In genomic region chr13:108043431-108044221, GRCm38 (mm10) we compare ENCODE assay signal across 7 mouse cellular contexts. TPM values are rescaled to one million over a fixed set of nuclear protein-coding genes. Genes with fewer than 3 reads are reported as not detected.
DNase-seq lines count a peak whose midpoint lies in the region; ATAC-seq and TF ChIP-seq lines count a peak whose summit lies in the region.

No protein-coding gene starts in this region.

- no peak for TF ChIP-seq CTCF in C2C12 (IDR thresholded peaks at IDR 0.05; ENCODE audit: control insufficient read depth, insufficient read depth, insufficient read length)
- peak in 1 of 3 experiments; percentile 17; a peak in 1 of 6 replicates for TF ChIP-seq CTCF in MEL (IDR thresholded peaks at IDR 0.05 in 2 of 3, conservative IDR thresholded peaks at IDR 0.05 in 1 of 3; ENCODE audit: control insufficient read depth in 1 of 3, insufficient read depth in 1 of 3, low read depth in 2 of 3, low read length in 3 of 3, poor library complexity in 1 of 3, severe bottlenecking in 1 of 3)

- peak overlapping the region; percentile 65 for H3K4me2 ChIP-seq in heart, embryonic 16.5 days (ENCODE audit: low read depth, low read length)

- peak overlapping the region; percentile 94 for H3K9ac ChIP-seq in MEL (ENCODE audit: control insufficient read depth, low read depth, low read length, poor library complexity, severe bottlenecking)
- H3K9ac ChIP-seq in heart, embryonic 16.5 days (ENCODE audit: low read length): peak overlapping the region; percentile 98

- H3K27me3 ChIP-seq in C2C12 (ENCODE audit: control insufficient read depth, insufficient read depth, insufficient read length) (no peaks in the 10 kb centered on the region), MEL (ENCODE audit: control insufficient read depth in 1 of 2, insufficient read depth in 2 of 2, low read length in 2 of 2) (no peaks in the 10 kb centered on the region)
- H3K27me3 ChIP-seq in heart, embryonic 16.5 days (ENCODE audit: control insufficient read depth, insufficient read depth, low read length): no peaks in the 10 kb centered on the region

- no peaks in the 10 kb centered on the region for H3K36me3 ChIP-seq in C2C12 (ENCODE audit: control insufficient read depth, insufficient read depth)
- peaks cover 5 to 60% of the 10 kb centered on the region in 2 experiments; a peak in 3 of 4 replicates for H3K36me3 ChIP-seq in MEL (ENCODE audit: control insufficient read depth in 1 of 2, insufficient read depth in 2 of 2, low read length in 2 of 2)
- H3K36me3 ChIP-seq in heart, embryonic 16.5 days (ENCODE audit: control insufficient read depth, insufficient read depth): peaks cover 12% of the 10 kb centered on the region

- peak; percentile 77 for DNase-seq in MEL (ENCODE audit: low read depth, low spot score)
- peak; percentile 29 for DNase-seq in embryo, embryonic 11 days
- DNase-seq in kidney, postnatal 10 days: peak; percentile 72
- DNase-seq in lung, postnatal 14 days: peak; percentile 41
- peak; percentile 29 for DNase-seq in thymus, postnatal 25 days

- H3K4me1 ChIP-seq in MEL (ENCODE audit: control insufficient read depth in 1 of 2, insufficient read depth in 2 of 2, low read length in 2 of 2): peaks cover 25 to 44% of the 10 kb centered on the region in 2 experiments
- H3K4me1 ChIP-seq in heart, embryonic 16.5 days (ENCODE audit: control insufficient read depth, insufficient read depth, low read length): peaks cover 12% of the 10 kb centered on the region

- WGBS in heart, embryonic 16.5 days: 5% methylated on average over 23 of the region's 23 CpGs

- TF ChIP-seq POLR2A in MEL (IDR thresholded peaks at IDR 0.05; ENCODE audit: control insufficient read depth in 1 of 2, insufficient read depth in 1 of 2, low read depth in 1 of 2, low read length in 2 of 2, poor library complexity in 1 of 2): no peak

- TF ChIP-seq RAD21 in MEL (IDR thresholded peaks at IDR 0.05; ENCODE audit: low read depth, low read length): peak; percentile 9

- no peak for TF ChIP-seq EP300 in MEL (IDR thresholded peaks at IDR 0.05; ENCODE audit: low read depth in 1 of 2, low read length in 2 of 2)

- peak; percentile 28 for ATAC-seq in heart, embryonic 16.5 days (replicated peaks; ENCODE audit: extremely low read depth, insufficient read depth, low FRiP score)

- no peaks in the 10 kb centered on the region for H3K9me3 ChIP-seq in MEL (replicated peaks; ENCODE audit: insufficient read depth, low read length)
- no peaks in the 10 kb centered on the region for H3K9me3 ChIP-seq in heart, embryonic 16.5 days (replicated peaks; ENCODE audit: control insufficient read depth, low read length)

- H3ac ChIP-seq in C2C12 (ENCODE audit: control insufficient read depth, insufficient read length, low read depth): peak overlapping the region; percentile 89

- H3K79me2 ChIP-seq in C2C12 (ENCODE audit: control insufficient read depth, insufficient read depth) (peaks cover 49% of the 10 kb centered on the region), MEL (ENCODE audit: control insufficient read depth, insufficient read depth, low read length, poor library complexity) (peaks cover 24% of the 10 kb centered on the region)

- peak overlapping the region; percentile 56 for H3K27ac ChIP-seq in MEL (ENCODE audit: control insufficient read depth, low read depth, low read length)
- peak overlapping the region; percentile 76 for H3K27ac ChIP-seq in heart, embryonic 16.5 days (ENCODE audit: low read length)

- H3K79me3 ChIP-seq in C2C12 (ENCODE audit: low read depth): peaks cover 13% of the 10 kb centered on the region

- H3K4me3 ChIP-seq in C2C12 (ENCODE audit: insufficient read depth, poor library complexity, severe bottlenecking) (peak overlapping the region; percentile 59), MEL (ENCODE audit: control insufficient read depth in 1 of 2, insufficient read depth in 1 of 2, low read depth in 2 of 2, low read length in 2 of 2) (peak overlapping the region; percentile 87 to 97)
- peak overlapping the region; percentile 97 for H3K4me3 ChIP-seq in heart, embryonic 16.5 days (ENCODE audit: low read length)

TF ChIP-seq in C2C12, 6 proteins besides CTCF, POLR2A, EP300 and RAD21:
- no peak for TF ChIP-seq USF1 (IDR thresholded peaks at IDR 0.05; ENCODE audit: low read depth)
- TF ChIP-seq FOSL1 (IDR thresholded peaks at IDR 0.05; ENCODE audit: insufficient read depth, low read length, poor library complexity, severe bottlenecking): no peak
- TF ChIP-seq MYOG (IDR thresholded peaks at IDR 0.05; ENCODE audit: control insufficient read depth, extremely low read depth, insufficient read length): no peak
- TF ChIP-seq MAX (IDR thresholded peaks at IDR 0.05): no peak
- peak; percentile 29 for TF ChIP-seq CEBPB (IDR thresholded peaks at IDR 0.05; ENCODE audit: low read depth)
- no peak for TF ChIP-seq MYOD1 (IDR thresholded peaks at IDR 0.05; ENCODE audit: control insufficient read depth, insufficient read length, low read depth)

TF ChIP-seq in MEL, 35 proteins besides CTCF, POLR2A, EP300 and RAD21:
- TF ChIP-seq GATA1 (IDR thresholded peaks at IDR 0.05; ENCODE audit: low read depth, low read length): peak; percentile 49
- 0 out of 2 replicates have a peak, but pooled peaks have one; percentile 16 for TF ChIP-seq SIN3A (IDR thresholded peaks at IDR 0.05; ENCODE audit: low read length)
- peak; percentile 70; the same call in 1 of the 2 replicates for TF ChIP-seq MYC (IDR thresholded peaks at IDR 0.05; ENCODE audit: low read depth, low read length)
- TF ChIP-seq POLR2AphosphoS5 (IDR thresholded peaks at IDR 0.05; ENCODE audit: borderline replicate concordance, low read depth, low read length): no peak
- peak; percentile 44; the same call in 1 of the 2 replicates for TF ChIP-seq GABPA (IDR thresholded peaks at IDR 0.05; ENCODE audit: low read depth, low read length)
- TF ChIP-seq MAX (IDR thresholded peaks at IDR 0.05; ENCODE audit: low read length): peak; percentile 66; the same call in 1 of the 2 replicates
- TF ChIP-seq RCOR1 (IDR thresholded peaks at IDR 0.05; ENCODE audit: low read depth, low read length): peak; percentile 70; the same call in 1 of the 2 replicates
- no peak for TF ChIP-seq ZKSCAN1 (IDR thresholded peaks at IDR 0.05; ENCODE audit: low read depth, low read length)
- 0 out of 2 replicates have a peak, but pooled peaks have one; percentile 19 for TF ChIP-seq SMC3 (IDR thresholded peaks at IDR 0.05; ENCODE audit: low read depth, low read length)
- no peak; the same call in 1 of the 2 replicates for TF ChIP-seq ETS1 (IDR thresholded peaks at IDR 0.05; ENCODE audit: low read depth, low read length)

RNA-seq across cellular contexts. Expression of gene Smim15, which starts 0.6 kb away (rescaled TPM):
- polyA plus RNA-seq in C2C12 (2012; fragmentation: generic; extraction: Trizol) (17.6 TPM), MEL (2012; ENCODE audit: insufficient read depth in 1 of 2, insufficient read length in 2 of 2, low read depth in 1 of 2, low replicate concordance in 2 of 2, missing spikeins in 1 of 2) (100 to 1,000 TPM in 1 of 2 experiments, not detected in 1; 122 TPM)
- 69.6 and 73.4 TPM in 2 replicates for total RNA-seq in MEL (2012; rRNA removed)
- polyA plus RNA-seq in heart, embryonic 16.5 days (2015; fragmentation: Nextera tagmentation; extraction: Ambion mirVana): 30.4 and 31.7 TPM in 2 replicates

Comparison
In these comparisons a context has a peak if more than half of its experiments do, and no peak if none do; other contexts are left out.
1. Peak in every context shown above with its lines: DNase-seq, ATAC-seq, H3K4me3 ChIP-seq and H3K27ac ChIP-seq.